Mouse (Mus musculus): ENCODE data around the gene Tomm40l. TPM values are rescaled to one million over a fixed set of nuclear protein-coding genes. Genes with fewer than 3 reads are reported as not detected.

Tomm40l gene
- polyA plus RNA-seq, 1 experiment from 2014 or later, result 34.9 TPM

DNA sequence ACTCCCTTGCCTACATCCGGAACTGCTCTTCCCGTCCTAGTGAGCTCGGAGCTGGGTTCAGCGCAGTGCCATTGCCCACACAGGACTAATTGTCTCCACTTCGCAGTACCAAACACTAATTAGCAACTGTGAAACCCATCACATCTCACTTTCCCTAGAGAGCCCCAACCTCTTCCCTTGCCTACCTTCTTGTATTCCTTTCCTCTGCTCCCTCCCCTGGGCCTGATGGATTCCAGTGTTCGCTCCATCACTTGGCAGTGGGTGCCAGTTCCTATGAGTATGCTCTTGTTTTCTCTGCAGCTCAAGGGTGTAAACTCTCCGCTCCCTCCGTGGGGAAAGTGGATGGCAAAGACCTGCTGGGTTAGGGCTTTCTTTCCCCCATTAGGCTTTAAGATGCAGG lies 36.7 kb downstream of the Tomm40l start:
- Histone ChIP-seq H3K4me2 (no peak overlapping the region), H3K4me3 (no peak overlapping the region), H3K36me3 (no peaks in the 10 kb centered on the region), H3K27me3 (no peaks in the 10 kb centered on the region), H3K27ac (no peak overlapping the region), H3K9me3 (no peaks in the 10 kb centered on the region), H3K9ac (no peak overlapping the region), H3K4me1 (peaks cover 14% of the 10 kb centered on the region)
- ATAC-seq (ENCODE audit: borderline replicate concordance, extremely low read depth, low FRiP score, low TSS enrichment), result no peak
- 56% methylated on average over 8 of the region's 8 CpGs for WGBS

DNA sequence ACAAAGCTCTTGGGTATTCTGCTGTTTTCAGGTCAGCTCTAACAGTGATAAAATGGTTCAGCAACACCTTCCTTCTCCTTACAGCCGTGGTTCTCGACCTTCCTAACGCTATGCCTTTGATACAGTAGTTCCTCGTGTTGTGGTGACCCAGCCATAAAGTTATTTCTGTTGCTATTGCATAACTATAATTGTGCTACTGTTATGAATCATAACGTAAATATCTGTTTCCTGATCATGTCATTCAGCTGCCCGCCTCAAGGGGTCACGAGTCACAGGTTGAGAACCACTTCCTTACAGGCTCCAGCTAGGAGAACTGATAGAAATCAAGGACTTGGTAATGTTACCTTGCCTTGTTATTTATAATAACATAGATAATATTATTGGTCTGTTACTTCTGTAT lies 38.0 kb downstream of the Tomm40l start:
- H3K36me3 ChIP-seq, result no peaks in the 10 kb centered on the region
- H3K4me1 ChIP-seq, result peaks cover 8% of the 10 kb centered on the region
- no peak overlapping the region for H3K4me3 ChIP-seq
- H3K9ac ChIP-seq, result no peak overlapping the region
- 54% methylated on average over 7 of the region's 7 CpGs for WGBS
- no peak overlapping the region for H3K4me2 ChIP-seq
- no peak for ATAC-seq (ENCODE audit: borderline replicate concordance, extremely low read depth, low FRiP score, low TSS enrichment)
- no peaks in the 10 kb centered on the region for H3K27me3 ChIP-seq
- H3K9me3 ChIP-seq, result no peaks in the 10 kb centered on the region
- peak overlapping the region; percentile 26; the same call in 1 of the 2 replicates for H3K27ac ChIP-seq

DNA sequence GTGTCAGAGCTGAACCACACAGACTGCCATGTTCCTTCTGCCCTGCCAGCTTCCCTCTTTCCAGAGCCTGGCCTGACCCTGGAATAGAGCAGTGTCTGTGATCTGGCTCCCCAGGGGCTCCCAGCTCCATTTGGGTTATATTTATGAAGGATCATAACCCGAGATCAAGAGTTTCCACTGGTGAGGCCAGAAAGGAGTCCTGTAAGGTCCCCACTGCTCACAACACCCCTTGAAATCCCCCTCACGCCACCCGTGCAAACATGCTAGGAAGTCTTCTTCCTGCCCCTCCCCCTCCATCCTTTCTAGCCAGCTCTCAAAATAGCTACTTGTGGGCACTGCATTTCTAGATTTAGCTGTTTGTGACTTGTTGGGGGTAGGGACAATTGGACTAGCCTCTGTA lies 38.7 kb downstream of the Tomm40l start:
- no peak overlapping the region for H3K4me2 ChIP-seq
- no peak overlapping the region for H3K4me3 ChIP-seq
- no peak for ATAC-seq (ENCODE audit: borderline replicate concordance, extremely low read depth, low FRiP score, low TSS enrichment)
- H3K36me3 ChIP-seq, result no peaks in the 10 kb centered on the region
- H3K4me1 ChIP-seq, result peaks cover 3% of the 10 kb centered on the region; the same call in 1 of the 2 replicates
- no peaks in the 10 kb centered on the region for H3K9me3 ChIP-seq
- no peaks in the 10 kb centered on the region for H3K27me3 ChIP-seq
- no peak overlapping the region for H3K9ac ChIP-seq
- 29% methylated on average over 3 of the region's 3 CpGs for WGBS
- H3K27ac ChIP-seq, result no peak overlapping the region

DNA sequence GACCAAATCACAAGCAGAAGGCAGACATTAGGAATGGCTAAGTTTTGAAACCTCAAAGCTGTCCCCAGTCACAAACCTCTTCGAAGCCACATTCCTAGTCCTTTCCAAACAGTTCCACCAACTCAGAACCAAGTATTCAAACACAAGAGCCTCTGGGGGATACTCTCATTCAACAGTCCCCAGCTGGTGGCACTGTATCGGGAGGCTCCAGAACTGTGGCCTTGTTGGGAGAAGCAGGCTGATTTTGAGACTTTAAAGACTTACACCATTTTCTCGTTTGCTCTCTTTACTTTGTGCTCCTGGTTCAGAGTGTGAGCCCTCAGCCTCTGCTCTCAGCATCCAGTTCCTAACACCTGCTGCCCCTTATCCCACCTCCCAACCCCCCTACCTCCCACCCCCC lies 39.3 kb downstream of the Tomm40l start:
- Histone ChIP-seq H3K27me3 (no peaks in the 10 kb centered on the region), H3K4me2 (no peak overlapping the region), H3K36me3 (no peaks in the 10 kb centered on the region), H3K4me1 (peaks cover 3% of the 10 kb centered on the region; the same call in 1 of the 2 replicates), H3K9ac (no peak overlapping the region), H3K27ac (no peak overlapping the region), H3K9me3 (no peaks in the 10 kb centered on the region), H3K4me3 (no peak overlapping the region)
- ATAC-seq (ENCODE audit: borderline replicate concordance, extremely low read depth, low FRiP score, low TSS enrichment), result no peak
- 77% methylated on average over 3 of the region's 3 CpGs for WGBS

DNA sequence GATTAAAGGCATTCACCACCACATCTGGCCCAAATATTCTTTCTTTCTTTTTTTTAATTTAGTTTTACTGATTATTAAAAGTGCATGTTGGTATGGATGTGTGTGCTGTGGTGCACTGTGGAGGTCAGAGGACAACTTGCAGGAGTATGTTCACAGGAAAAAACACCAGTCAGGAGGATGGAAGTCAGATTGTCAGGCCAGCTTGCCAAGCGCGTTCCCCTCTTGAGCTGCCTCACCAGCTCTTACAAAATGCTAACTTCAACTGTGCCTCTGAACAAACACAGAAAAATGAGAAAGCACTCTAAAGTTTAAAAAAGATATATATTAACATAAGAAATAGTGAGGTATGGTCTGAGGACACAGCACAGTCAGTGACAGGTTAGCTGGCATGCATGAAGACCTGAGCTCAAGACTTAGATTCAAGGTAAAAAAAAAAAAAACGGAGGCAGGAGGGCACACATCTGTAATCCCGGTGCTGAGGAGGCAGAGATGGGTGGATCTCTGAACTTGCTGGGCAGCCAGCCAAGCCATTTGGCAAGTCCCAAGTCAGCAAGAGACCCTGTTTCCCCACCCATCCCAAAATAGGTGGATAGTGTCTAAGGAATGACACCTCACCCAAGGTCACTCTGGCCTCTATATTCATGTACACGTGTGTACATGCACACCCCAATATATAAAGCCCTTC lies 42.7 kb downstream of the Tomm40l start:
- ATAC-seq (ENCODE audit: borderline replicate concordance, extremely low read depth, low FRiP score, low TSS enrichment), result no peak
- H3K36me3 ChIP-seq, result no peaks in the 10 kb centered on the region
- no peak overlapping the region for H3K4me2 ChIP-seq
- WGBS, result 52% methylated on average over 5 of the region's 5 CpGs
- no peak overlapping the region for H3K27ac ChIP-seq
- no peak overlapping the region for H3K9ac ChIP-seq
- H3K9me3 ChIP-seq, result no peaks in the 10 kb centered on the region
- no peak overlapping the region for H3K4me3 ChIP-seq
- peaks cover 3% of the 10 kb centered on the region; the same call in 1 of the 2 replicates for H3K4me1 ChIP-seq
- no peaks in the 10 kb centered on the region for H3K27me3 ChIP-seq

DNA sequence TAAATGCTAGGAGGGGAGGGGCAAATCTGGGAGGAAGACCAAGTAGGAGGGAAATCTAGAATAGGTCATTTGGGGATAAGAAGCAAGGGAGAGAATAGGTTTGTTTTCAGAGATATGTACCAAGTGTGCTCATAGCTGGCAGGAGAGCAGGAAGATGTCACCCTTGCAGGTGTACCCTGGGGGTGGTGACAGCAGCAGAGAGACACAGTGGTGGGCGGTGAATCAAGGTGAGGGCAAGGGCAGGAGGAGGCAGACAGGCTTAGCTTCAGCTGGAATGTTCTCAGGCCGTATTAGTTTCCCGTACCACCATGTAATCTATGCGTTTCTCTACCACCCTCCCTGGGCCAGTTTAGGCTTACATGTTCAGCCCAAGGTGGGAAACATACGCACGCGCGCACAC lies 49.5 kb downstream of the Tomm40l start:
- WGBS, result 93% methylated on average over 8 of the region's 8 CpGs

DNA sequence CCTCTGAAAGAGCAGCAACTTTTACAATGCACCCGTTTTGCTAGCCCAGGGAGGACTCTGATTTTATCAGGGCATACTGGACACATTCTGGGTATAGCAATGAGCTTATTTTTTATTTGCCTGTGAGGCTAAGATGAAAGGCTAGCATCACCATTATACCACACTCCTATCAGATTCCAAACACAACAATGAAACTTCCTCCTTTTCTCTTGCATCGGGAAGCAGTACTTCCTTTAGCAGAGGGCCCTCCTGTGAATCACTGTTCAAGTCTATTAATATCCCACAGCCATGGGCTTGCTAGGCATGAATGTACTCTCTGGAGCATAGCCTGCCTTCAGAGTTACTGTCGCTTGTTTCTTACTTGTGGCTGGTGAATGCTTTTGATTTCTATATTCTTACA lies 51.2 kb downstream of the Tomm40l start:
- peak; percentile 59 for ATAC-seq (ENCODE audit: borderline replicate concordance, extremely low read depth, low FRiP score, low TSS enrichment)
- Histone ChIP-seq H3K4me3 (no peak overlapping the region), H3K4me2 (no peak overlapping the region), H3K27me3 (no peaks in the 10 kb centered on the region), H3K4me1 (no peaks in the 10 kb centered on the region), H3K27ac (peak overlapping the region; percentile 78), H3K9ac (no peak overlapping the region), H3K9me3 (no peaks in the 10 kb centered on the region), H3K36me3 (no peaks in the 10 kb centered on the region)
- 45% methylated on average over 3 of the region's 3 CpGs for WGBS

More for the DNA sequence above, 49.5 kb downstream of the Tomm40l start:
- ATAC-seq (ENCODE audit: borderline replicate concordance, extremely low read depth, low FRiP score, low TSS enrichment), result no peak
- Histone ChIP-seq H3K4me2 (no peak overlapping the region), H3K9ac (no peak overlapping the region), H3K4me3 (no peak overlapping the region), H3K4me1 (no peaks in the 10 kb centered on the region), H3K36me3 (no peaks in the 10 kb centered on the region), H3K27ac (no peak overlapping the region), H3K9me3 (no peaks in the 10 kb centered on the region), H3K27me3 (no peaks in the 10 kb centered on the region)

DNA sequence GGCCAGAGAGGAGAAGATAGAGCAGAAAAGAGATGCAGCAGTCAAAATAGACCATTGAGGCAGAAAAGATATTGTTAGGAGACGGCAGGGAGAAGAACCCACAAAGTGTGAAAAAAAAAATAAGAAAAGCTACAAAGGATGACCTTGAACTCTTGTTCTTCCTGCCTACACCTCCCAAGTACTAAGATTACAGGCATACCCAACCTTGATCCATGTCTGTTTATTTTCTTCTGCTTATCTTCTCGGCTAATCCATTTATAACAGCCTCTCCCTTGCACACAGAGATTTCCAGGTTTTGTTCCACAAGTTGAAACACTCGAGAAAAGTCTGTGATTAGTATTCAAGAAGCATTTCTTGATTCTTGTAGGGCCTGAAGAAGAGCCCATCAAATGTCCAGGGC lies 52.4 kb downstream of the Tomm40l start:
- Histone ChIP-seq H3K27me3 (no peaks in the 10 kb centered on the region), H3K9ac (no peak overlapping the region), H3K4me1 (no peaks in the 10 kb centered on the region), H3K4me2 (no peak overlapping the region), H3K36me3 (no peaks in the 10 kb centered on the region), H3K4me3 (no peak overlapping the region), H3K9me3 (no peaks in the 10 kb centered on the region), H3K27ac (0 out of 2 replicates have a peak overlapping the region, but pooled peaks have one; percentile 37)
- 22% methylated on average over 3 of the region's 3 CpGs for WGBS
- ATAC-seq (ENCODE audit: borderline replicate concordance, extremely low read depth, low FRiP score, low TSS enrichment), result no peak

DNA sequence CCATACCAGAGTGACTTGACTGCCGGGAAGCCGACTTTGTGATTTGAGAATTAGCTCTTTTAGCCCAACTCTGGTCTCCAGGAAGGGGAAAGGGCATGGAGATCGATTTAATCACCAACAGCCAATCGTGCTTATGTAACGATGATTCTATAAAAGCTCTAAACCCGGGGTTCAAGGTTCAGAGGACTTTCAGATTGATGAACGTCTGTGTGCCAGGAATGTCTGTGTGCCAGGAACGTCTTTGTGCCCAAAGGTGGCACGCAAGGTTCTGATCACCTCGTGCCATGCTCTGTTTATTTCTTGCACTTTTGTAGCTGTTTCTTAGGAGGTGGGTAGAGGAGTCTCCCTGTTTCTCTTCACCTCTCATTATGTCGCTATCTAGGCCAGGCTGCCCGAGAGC lies 53.4 kb downstream of the Tomm40l start:
- H3K4me3 ChIP-seq, result no peak overlapping the region
- H3K27me3 ChIP-seq, result no peaks in the 10 kb centered on the region
- no peak overlapping the region for H3K27ac ChIP-seq
- WGBS, result 80% methylated on average over 12 of the region's 12 CpGs
- no peaks in the 10 kb centered on the region for H3K4me1 ChIP-seq
- no peak overlapping the region for H3K4me2 ChIP-seq
- no peaks in the 10 kb centered on the region for H3K36me3 ChIP-seq
- ATAC-seq (ENCODE audit: borderline replicate concordance, extremely low read depth, low FRiP score, low TSS enrichment), result no peak
- H3K9me3 ChIP-seq, result no peaks in the 10 kb centered on the region
- H3K9ac ChIP-seq, result no peak overlapping the region

Other genes starting within 250 kb of the Tomm40l start
- gene Fcgr2b, start 246.0 kb downstream of the Tomm40l start, polyA plus RNA-seq (2015; fragmentation: Nextera tagmentation; extraction: Ambion mirVana), result 2.8 and 3.7 TPM in 2 replicates
- gene Fcgr4, start 203.6 kb downstream of the Tomm40l start, polyA plus RNA-seq (2015; fragmentation: Nextera tagmentation; extraction: Ambion mirVana), result 0.42 and 0.66 TPM in 2 replicates
- 13.2 and 15.1 TPM in 2 replicates for gene Fcgr3, start 157.6 kb downstream of the Tomm40l start, polyA plus RNA-seq (2015; fragmentation: Nextera tagmentation; extraction: Ambion mirVana)
- 7.2 and 8.3 TPM in 2 replicates for gene Cfap126, start 108.6 kb downstream of the Tomm40l start, polyA plus RNA-seq (2015; fragmentation: Nextera tagmentation; extraction: Ambion mirVana)
- 256 and 267 TPM in 2 replicates for gene Sdhc, start 71.9 kb downstream of the Tomm40l start, polyA plus RNA-seq (2015; fragmentation: Nextera tagmentation; extraction: Ambion mirVana)
- gene Mpz, start 71.8 kb downstream of the Tomm40l start, polyA plus RNA-seq (2015; fragmentation: Nextera tagmentation; extraction: Ambion mirVana), result 0.69 and 1.0 TPM in 2 replicates
- gene Pcp4l1, start 26.2 kb downstream of the Tomm40l start, polyA plus RNA-seq (2015; fragmentation: Nextera tagmentation; extraction: Ambion mirVana), result 5.0 and 5.9 TPM in 2 replicates
- gene Nr1i3, start 8.5 kb downstream of the Tomm40l start, polyA plus RNA-seq (2015; fragmentation: Nextera tagmentation; extraction: Ambion mirVana), result 0.20 and 0.33 TPM in 2 replicates
- gene Apoa2, start 2.5 kb upstream of the Tomm40l start, polyA plus RNA-seq (2015; fragmentation: Nextera tagmentation; extraction: Ambion mirVana), result 9.5 and 38.1 TPM in 2 replicates
- 46.3 and 46.7 TPM in 2 replicates for gene Fcer1g, start 11.9 kb upstream of the Tomm40l start, polyA plus RNA-seq (2015; fragmentation: Nextera tagmentation; extraction: Ambion mirVana)
- 7.4 and 9.6 TPM in 2 replicates for gene Adamts4, start 27.9 kb upstream of the Tomm40l start, polyA plus RNA-seq (2015; fragmentation: Nextera tagmentation; extraction: Ambion mirVana)
- 241 and 266 TPM in 2 replicates for gene Ndufs2, start 28.9 kb upstream of the Tomm40l start, polyA plus RNA-seq (2015; fragmentation: Nextera tagmentation; extraction: Ambion mirVana)
- 81.2 and 87.2 TPM in 2 replicates for gene B4galt3, start 47.8 kb upstream of the Tomm40l start, polyA plus RNA-seq (2015; fragmentation: Nextera tagmentation; extraction: Ambion mirVana)
- 49.3 and 50.6 TPM in 2 replicates for gene Ppox, start 58.7 kb upstream of the Tomm40l start, polyA plus RNA-seq (2015; fragmentation: Nextera tagmentation; extraction: Ambion mirVana)
- gene Usp21, start 65.5 kb upstream of the Tomm40l start, polyA plus RNA-seq (2015; fragmentation: Nextera tagmentation; extraction: Ambion mirVana), result 84.4 and 89.7 TPM in 2 replicates
- gene Ufc1, start 72.5 kb upstream of the Tomm40l start, polyA plus RNA-seq (2015; fragmentation: Nextera tagmentation; extraction: Ambion mirVana), result 105 and 109 TPM in 2 replicates
- gene Dedd, start 106.6 kb upstream of the Tomm40l start, polyA plus RNA-seq (2015; fragmentation: Nextera tagmentation; extraction: Ambion mirVana), result 49.5 and 50.5 TPM in 2 replicates
- 38.3 and 42.6 TPM in 2 replicates for gene Nit1, start 123.1 kb upstream of the Tomm40l start, polyA plus RNA-seq (2015; fragmentation: Nextera tagmentation; extraction: Ambion mirVana)
- gene Pfdn2, start 123.2 kb upstream of the Tomm40l start, polyA plus RNA-seq (2015; fragmentation: Nextera tagmentation; extraction: Ambion mirVana), result 83.8 and 91.3 TPM in 2 replicates
- gene Klhdc9, start 138.3 kb upstream of the Tomm40l start, polyA plus RNA-seq (2015; fragmentation: Nextera tagmentation; extraction: Ambion mirVana), result 2.1 and 2.6 TPM in 2 replicates
- gene Nectin4, start 147.6 kb upstream of the Tomm40l start, polyA plus RNA-seq (2015; fragmentation: Nextera tagmentation; extraction: Ambion mirVana), result 5.1 and 7.3 TPM in 2 replicates
- 2.2 and 3.4 TPM in 2 replicates for gene Arhgap30, start 166.4 kb upstream of the Tomm40l start, polyA plus RNA-seq (2015; fragmentation: Nextera tagmentation; extraction: Ambion mirVana)
- 72.9 and 85.7 TPM in 2 replicates for gene Usf1, start 188.8 kb upstream of the Tomm40l start, polyA plus RNA-seq (2015; fragmentation: Nextera tagmentation; extraction: Ambion mirVana)
- 6.4 and 7.5 TPM in 2 replicates for gene Tstd1, start 196.4 kb upstream of the Tomm40l start, polyA plus RNA-seq (2015; fragmentation: Nextera tagmentation; extraction: Ambion mirVana)
- 102 and 115 TPM in 2 replicates for gene F11r, start 215.0 kb upstream of the Tomm40l start, polyA plus RNA-seq (2015; fragmentation: Nextera tagmentation; extraction: Ambion mirVana)

Data from lung, embryonic 15.5 days (tissue).